Mouse (Mus musculus): Measurements from ENCODE around the gene Cdhr5. TPM values are rescaled to one million over a fixed set of nuclear protein-coding genes. Genes with fewer than 3 reads are reported as not detected.
A peak's percentile ranks its signal among the peaks of the same experiment; 100 is the strongest.

Cdhr5 gene
- polyA plus RNA-seq, 1 experiment from 2014 or later, result not detected

DNA sequence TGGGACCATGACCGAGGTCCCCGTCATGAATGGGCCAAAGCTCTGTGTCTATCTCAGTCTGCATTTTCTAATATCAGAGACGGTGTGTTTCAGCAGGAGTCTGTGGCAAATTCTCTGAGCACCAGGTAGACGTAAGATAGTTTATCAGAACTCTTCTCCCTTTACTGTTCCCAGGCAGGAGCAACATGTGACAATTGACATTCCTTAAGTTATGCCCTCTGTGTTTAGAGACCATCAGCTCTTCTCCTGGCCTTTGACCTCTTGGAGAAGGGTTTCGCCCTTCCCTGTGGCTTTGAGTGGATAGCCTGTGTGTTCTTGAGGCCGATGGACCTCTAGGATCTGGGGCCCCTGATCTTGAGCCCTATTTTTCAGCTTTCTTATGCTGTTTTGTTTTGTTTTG is 46.9 kb downstream of the Cdhr5 start:
- 49% methylated on average over 6 of the region's 6 CpGs for WGBS

GRCm38 (mm10) chr7:141228279-141229067 is 48.1 kb downstream of the Cdhr5 start, which contains the start of gene Phrf1:
TSS of gene Phrf1 (plus strand) at chr7:141228784.
- no peaks in the 10 kb centered on the region for H3K27me3 ChIP-seq (replicated peaks; ENCODE audit: insufficient read depth, low read length)
- H3K4me2 ChIP-seq (replicated peaks; ENCODE audit: low read depth, low read length), result peak within 1 kb of the TSS; percentile 62
- H3K4me1 ChIP-seq (ENCODE audit: insufficient read depth, low read depth, low read length), result no peaks in the 10 kb centered on the region
- peaks cover 18% of the 10 kb centered on the region; the same call in 1 of the 2 replicates for H3K36me3 ChIP-seq (ENCODE audit: insufficient read depth, low read length)
- no peaks in the 10 kb centered on the region for H3K9me3 ChIP-seq (ENCODE audit: low read length)
- H3K27ac ChIP-seq (ENCODE audit: low read length), result peak within 1 kb of the TSS; percentile 92
- TF ChIP-seq EP300 (IDR thresholded peaks at IDR 0.05) (no peak), CTCF (IDR thresholded peaks at IDR 0.05) (peak; percentile 98)
- 1% methylated on average over 75 of the region's 76 CpGs for WGBS
- DNase-seq (ENCODE audit: low spot score) (peak; percentile 95), ATAC-seq (peak; percentile 95)
- H3K4me3 ChIP-seq (ENCODE audit: low read depth, low read length), result peak within 1 kb of the TSS; percentile 84
- H3K9ac ChIP-seq (replicated peaks; ENCODE audit: low read depth), result peak within 1 kb of the TSS; percentile 81

More for the DNA sequence above, 46.9 kb downstream of the Cdhr5 start:
- H3K36me3 ChIP-seq (ENCODE audit: insufficient read depth, low read length), result peaks cover 26% of the 10 kb centered on the region; the same call in 1 of the 2 replicates
- H3K4me1 ChIP-seq (ENCODE audit: insufficient read depth, low read depth, low read length), result no peaks in the 10 kb centered on the region
- peak overlapping the region; percentile 62 for H3K4me2 ChIP-seq (replicated peaks; ENCODE audit: low read depth, low read length)
- peak overlapping the region; percentile 84 for H3K4me3 ChIP-seq (ENCODE audit: low read depth, low read length)
- ATAC-seq (no peak), DNase-seq (ENCODE audit: low spot score) (no peak)
- H3K27me3 ChIP-seq (replicated peaks; ENCODE audit: insufficient read depth, low read length), result no peaks in the 10 kb centered on the region
- no peaks in the 10 kb centered on the region for H3K9me3 ChIP-seq (ENCODE audit: low read length)
- TF ChIP-seq EP300 (IDR thresholded peaks at IDR 0.05) (no peak), CTCF (IDR thresholded peaks at IDR 0.05) (no peak)
- peak overlapping the region; percentile 81; the same call in 1 of the 2 replicates for H3K9ac ChIP-seq (replicated peaks; ENCODE audit: low read depth)
- H3K27ac ChIP-seq (ENCODE audit: low read length), result no peak overlapping the region

DNA sequence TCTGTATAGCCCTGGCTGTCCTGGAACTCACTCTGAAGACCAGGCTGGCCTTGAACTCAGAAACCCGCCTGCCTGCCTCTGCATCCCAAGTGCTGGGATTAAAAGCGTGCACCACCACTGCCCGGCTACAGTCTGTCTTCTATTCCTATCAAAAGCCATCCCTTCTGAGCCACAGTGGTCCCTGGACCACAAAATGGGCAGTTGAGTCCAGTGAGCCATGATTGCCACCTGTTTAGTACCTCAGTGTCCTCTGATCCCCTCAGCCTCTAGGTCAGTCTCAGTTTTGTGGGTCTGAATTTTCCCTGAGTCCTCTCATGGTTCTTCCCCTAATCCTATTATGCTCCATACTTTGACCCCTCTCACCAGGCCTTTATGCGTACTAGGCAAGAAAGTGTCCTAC is 48.8 kb downstream of the Cdhr5 start:
- no peak overlapping the region for H3K4me2 ChIP-seq (replicated peaks; ENCODE audit: low read depth, low read length)
- no peaks in the 10 kb centered on the region for H3K9me3 ChIP-seq (ENCODE audit: low read length)
- ATAC-seq (no peak), DNase-seq (ENCODE audit: low spot score) (no peak)
- H3K4me3 ChIP-seq (ENCODE audit: low read depth, low read length), result no peak overlapping the region
- whole genome bisulfite sequencing, result 79% methylated on average over 4 of the region's 4 CpGs
- no peak overlapping the region for H3K27ac ChIP-seq (ENCODE audit: low read length)
- no peak overlapping the region for H3K9ac ChIP-seq (replicated peaks; ENCODE audit: low read depth)
- peaks cover 4% of the 10 kb centered on the region for H3K4me1 ChIP-seq (ENCODE audit: insufficient read depth, low read depth, low read length)
- TF ChIP-seq CTCF (IDR thresholded peaks at IDR 0.05), result no peak
- no peak for TF ChIP-seq EP300 (IDR thresholded peaks at IDR 0.05)
- H3K36me3 ChIP-seq (ENCODE audit: insufficient read depth, low read length), result peaks cover 11% of the 10 kb centered on the region; the same call in 1 of the 2 replicates
- no peaks in the 10 kb centered on the region for H3K27me3 ChIP-seq (replicated peaks; ENCODE audit: insufficient read depth, low read length)

DNA sequence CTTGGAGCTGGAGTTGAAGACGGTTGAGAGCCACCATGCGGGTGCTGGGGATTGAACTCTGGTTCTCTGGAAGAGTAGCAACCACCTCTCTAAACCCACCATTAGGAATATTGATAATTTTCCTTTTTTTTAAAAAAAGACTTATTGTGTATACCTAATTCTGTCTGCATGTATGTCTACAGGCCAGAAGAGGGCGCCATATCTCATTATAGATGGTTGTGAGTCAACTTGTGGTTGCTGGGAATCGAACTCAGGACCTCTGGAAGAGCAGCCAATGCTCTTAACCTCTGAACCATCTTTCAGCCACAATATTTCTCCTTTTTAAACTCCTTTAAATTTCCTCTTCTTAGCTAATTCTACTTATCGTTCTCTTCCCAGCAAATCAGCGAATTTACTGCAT is 50.1 kb downstream of the Cdhr5 start:
- Histone ChIP-seq H3K4me2 (replicated peaks; ENCODE audit: low read depth, low read length) (no peak overlapping the region), H3K27me3 (replicated peaks; ENCODE audit: insufficient read depth, low read length) (no peaks in the 10 kb centered on the region), H3K9ac (replicated peaks; ENCODE audit: low read depth) (no peak overlapping the region), H3K27ac (ENCODE audit: low read length) (no peak overlapping the region), H3K9me3 (ENCODE audit: low read length) (no peaks in the 10 kb centered on the region), H3K4me1 (ENCODE audit: insufficient read depth, low read depth, low read length) (peaks cover 12% of the 10 kb centered on the region), H3K36me3 (ENCODE audit: insufficient read depth, low read length) (no peaks in the 10 kb centered on the region), H3K4me3 (ENCODE audit: low read depth, low read length) (no peak overlapping the region)
- ATAC-seq (no peak), DNase-seq (ENCODE audit: low spot score) (no peak)
- TF ChIP-seq CTCF (IDR thresholded peaks at IDR 0.05), result 0 out of 2 replicates have a peak, but pooled peaks have one; percentile 6
- TF ChIP-seq EP300 (IDR thresholded peaks at IDR 0.05), result no peak
- WGBS, result 79% methylated on average over 6 of the region's 6 CpGs

GRCm38 (mm10) chr7:141222696-141223215 is 53.8 kb downstream of the Cdhr5 start:
- H3K9ac ChIP-seq (replicated peaks; ENCODE audit: low read depth), result 0 out of 2 replicates have a peak overlapping the region, but pooled peaks have one; percentile 23

GRCm38 (mm10) chr7:141222126-141222467 is 54.5 kb downstream of the Cdhr5 start:
- Histone ChIP-seq H3K9ac (replicated peaks; ENCODE audit: low read depth) (0 out of 2 replicates have a peak overlapping the region, but pooled peaks have one; percentile 23), H3K4me1 (ENCODE audit: insufficient read depth, low read depth, low read length) (peaks cover 21% of the 10 kb centered on the region), H3K4me2 (replicated peaks; ENCODE audit: low read depth, low read length) (peak overlapping the region; percentile 85), H3K27ac (ENCODE audit: low read length) (peak overlapping the region; percentile 81), H3K9me3 (ENCODE audit: low read length) (no peaks in the 10 kb centered on the region), H3K36me3 (ENCODE audit: insufficient read depth, low read length) (no peaks in the 10 kb centered on the region), H3K27me3 (replicated peaks; ENCODE audit: insufficient read depth, low read length) (no peaks in the 10 kb centered on the region), H3K4me3 (ENCODE audit: low read depth, low read length) (peak overlapping the region; percentile 20; the same call in 1 of the 2 replicates)
- no peak for ATAC-seq
- DNase-seq (ENCODE audit: low spot score), result no peak
- WGBS, result 3% methylated on average over 8 of the region's 8 CpGs
- TF ChIP-seq EP300 (IDR thresholded peaks at IDR 0.05) (0 out of 2 replicates have a peak, but pooled peaks have one; percentile 24), CTCF (IDR thresholded peaks at IDR 0.05) (no peak)

More at GRCm38 (mm10) chr7:141222696-141223215, 53.8 kb downstream of the Cdhr5 start:
- no peaks in the 10 kb centered on the region for H3K9me3 ChIP-seq (ENCODE audit: low read length)
- TF ChIP-seq EP300 (IDR thresholded peaks at IDR 0.05), result no peak
- no peak for TF ChIP-seq CTCF (IDR thresholded peaks at IDR 0.05)
- H3K4me2 ChIP-seq (replicated peaks; ENCODE audit: low read depth, low read length), result peak overlapping the region; percentile 85
- H3K36me3 ChIP-seq (ENCODE audit: insufficient read depth, low read length), result no peaks in the 10 kb centered on the region
- DNase-seq (ENCODE audit: low spot score), result no peak
- H3K4me1 ChIP-seq (ENCODE audit: insufficient read depth, low read depth, low read length), result peaks cover 21% of the 10 kb centered on the region
- H3K27ac ChIP-seq (ENCODE audit: low read length), result peak overlapping the region; percentile 81
- no peak for ATAC-seq
- 68% methylated on average over 4 of the region's 4 CpGs for WGBS
- no peak overlapping the region for H3K4me3 ChIP-seq (ENCODE audit: low read depth, low read length)
- H3K27me3 ChIP-seq (replicated peaks; ENCODE audit: insufficient read depth, low read length), result no peaks in the 10 kb centered on the region
